Mouse (Mus musculus) megakaryocyte-erythroid progenitor cell, adult 5-6 weeks (primary cell): Measurements from ENCODE around the gene Edn2. TPM values are rescaled to one million over a fixed set of nuclear protein-coding genes. Genes with fewer than 3 reads are reported as not detected.

Source experiments
- ATAC-seq: replicated peaks from 2 replicates; pipeline ENCODE4 v1.8.0; 2016; ENCODE audit warnings: mild to moderate bottlenecking, inconsistent platforms; ENCODE audit not compliant: severe bottlenecking, poor library complexity, low FRiP score, low TSS enrichment
- total RNA-seq, 2 experiments: library from RNA; stranded (forward) in 1 of 2; stranded (reverse) in 1 of 2; fragments of 200-1000, 215-1000 nt in 1 of 2; fragments of >200 nt in 1 of 2; fragmentation: Nextera tagmentation in 1 of 2; gene quantifications; 2 replicates each; pipeline ENCODE4 v1.2.3; 2014 to 2017

Gene Edn2
- total RNA-seq, 2 experiments from 2014 or later = not detected

GRCm38 (mm10) chr4:120194965-120195364 is 34.0 kb downstream of the Edn2 start:
- no peak for ATAC-seq

- peak; percentile 71 for ATAC-seq
These were observed 38.3 kb downstream of the Edn2 start for GRCm38 (mm10) chr4:120199184-120199885.

- ATAC-seq = no peak
These were observed 39.7 kb downstream of the Edn2 start for GRCm38 (mm10) chr4:120200551-120201266.

- no peak for ATAC-seq
These were observed 43.4 kb downstream of the Edn2 start for GRCm38 (mm10) chr4:120204357-120204942.

- no peak for ATAC-seq
These were observed 45.5 kb downstream of the Edn2 start for GRCm38 (mm10) chr4:120206471-120206891.

- no peak for ATAC-seq
These were observed 51.1 kb downstream of the Edn2 start for GRCm38 (mm10) chr4:120212080-120212479.

- ATAC-seq = no peak
These were observed 51.8 kb downstream of the Edn2 start for GRCm38 (mm10) chr4:120212812-120213211.

GRCm38 (mm10) chr4:120215915-120216591 is 55.0 kb downstream of the Edn2 start:
- ATAC-seq = peak; percentile 64

GRCm38 (mm10) chr4:120216883-120217282 is 55.9 kb downstream of the Edn2 start:
- no peak for ATAC-seq

Other genes starting within 250 kb of the Edn2 start
- not detected in 2 replicates for gene AL607142.1, start 96.2 kb upstream of the Edn2 start, total RNA-seq (2014; fragmentation: Nextera tagmentation)
- gene AL607142.1, start 96.2 kb upstream of the Edn2 start, total RNA-seq (2017) = not detected in 2 replicates
- not detected in 2 replicates for gene Foxo6, start 126.1 kb downstream of the Edn2 start, total RNA-seq (2014; fragmentation: Nextera tagmentation)
- 0.27 TPM in 1 of 2 replicates, not detected in the other for gene Foxo6, start 126.1 kb downstream of the Edn2 start, total RNA-seq (2017)
- gene Scmh1, start 244.1 kb downstream of the Edn2 start, total RNA-seq (2014; fragmentation: Nextera tagmentation) = 27.6 and 65.7 TPM in 2 replicates
- gene Scmh1, start 244.1 kb downstream of the Edn2 start, total RNA-seq (2017) = 9.7 and 16.9 TPM in 2 replicates